9 mouse cellular contexts compared by ENCODE assay signal in genomic region chr16:93717299-93717703, GRCm38 (mm10). TPM values are rescaled to one million over a fixed set of nuclear protein-coding genes. Genes with fewer than 3 reads are reported as not detected.
DNase-seq lines count a peak whose midpoint lies in the region; ATAC-seq and TF ChIP-seq lines count a peak whose summit lies in the region.
"Had no signal": no experiment of that assay in that cellular context is flagged by ENCODE, and none has a peak within 500 bp of the region (broad histone marks: within the 10 kb centered on the region; RNA-seq: fewer than 3 reads in every experiment).

No protein-coding gene starts in this region.

- H3K4me2 ChIP-seq in hindbrain, embryonic 14.5 days (replicated peaks), result no peak overlapping the region
- no peak overlapping the region for H3K4me2 ChIP-seq in liver, postnatal 0 days (ENCODE audit: low read depth, low read length)
- H3K4me2 ChIP-seq: embryonic facial prominence, embryonic 12.5 days had no signal

- no peaks in the 10 kb centered on the region for H3K27me3 ChIP-seq in hindbrain, embryonic 14.5 days (ENCODE audit: control insufficient read depth, insufficient read depth, low read length)
- H3K27me3 ChIP-seq in liver, postnatal 0 days (ENCODE audit: insufficient read depth, low read length), result no peaks in the 10 kb centered on the region

- no peak for TF ChIP-seq CTCF in liver, postnatal 0 days (IDR thresholded peaks at IDR 0.05; ENCODE audit: low read depth)

- H3K36me3 ChIP-seq in hindbrain, embryonic 14.5 days (replicated peaks; ENCODE audit: control insufficient read depth, insufficient read depth), result peaks cover 11% of the 10 kb centered on the region; the same call in 1 of the 2 replicates
- H3K36me3 ChIP-seq in liver, postnatal 0 days (replicated peaks; ENCODE audit: insufficient read depth, low read length), result peaks cover 4% of the 10 kb centered on the region
- H3K36me3 ChIP-seq: embryonic facial prominence, embryonic 12.5 days had no signal

- H3K9me3 ChIP-seq in hindbrain, embryonic 14.5 days (ENCODE audit: control insufficient read depth, low read length), result no peaks in the 10 kb centered on the region
- no peaks in the 10 kb centered on the region for H3K9me3 ChIP-seq in liver, postnatal 0 days (ENCODE audit: low read length)
- H3K9me3 ChIP-seq: embryonic facial prominence, embryonic 12.5 days; megakaryocyte, embryonic 14.5 days had no signal

- DNase-seq in adrenal gland, adult 8-10 months, result peak; percentile 34
- peak; percentile 96 for DNase-seq in cerebellum, adult 8-10 months
- DNase-seq in gastrocnemius, adult 18-20 months (ENCODE audit: low spot score), result peak; percentile 92
- peak; percentile 27 for DNase-seq in hindbrain, embryonic 14.5 days (ENCODE audit: low spot score)
- DNase-seq in liver, postnatal 0 days, result peak; percentile 79
- DNase-seq in ovary, postnatal 14 days (ENCODE audit: low spot score), result peak; percentile 58
- peak; percentile 69 for DNase-seq in yolk sac, embryonic 10.5 days (ENCODE audit: low spot score)

- H3K4me3 ChIP-seq in hindbrain, embryonic 14.5 days (replicated peaks; ENCODE audit: low read length), result no peak overlapping the region
- H3K4me3 ChIP-seq in liver, postnatal 0 days (ENCODE audit: low read depth, low read length), result no peak overlapping the region
- H3K4me3 ChIP-seq: embryonic facial prominence, embryonic 12.5 days; megakaryocyte, embryonic 14.5 days had no signal

- WGBS in hindbrain, embryonic 14.5 days, result 12% methylated on average over 5 of the region's 5 CpGs
- 45% methylated on average over 5 of the region's 5 CpGs for WGBS in liver, postnatal 0 days (ENCODE audit: insufficient replicate concordance)

- peak; percentile 29; the same call in 1 of the 2 replicates for ATAC-seq in hindbrain, embryonic 14.5 days (ENCODE audit: low FRiP score)
- peak; percentile 83 for ATAC-seq in liver, postnatal 0 days

- peaks cover 6% of the 10 kb centered on the region; the same call in 1 of the 2 replicates for H3K4me1 ChIP-seq in hindbrain, embryonic 14.5 days (replicated peaks; ENCODE audit: control insufficient read depth, insufficient read depth, low read length)
- peaks cover 43% of the 10 kb centered on the region for H3K4me1 ChIP-seq in liver, postnatal 0 days (ENCODE audit: insufficient read depth)
- H3K4me1 ChIP-seq: embryonic facial prominence, embryonic 12.5 days had no signal

- peak; percentile 41; the same call in 1 of the 2 replicates for TF ChIP-seq EP300 in liver, postnatal 0 days (IDR thresholded peaks at IDR 0.05; ENCODE audit: low read depth)

- H3K27ac ChIP-seq in hindbrain, embryonic 14.5 days, result peak overlapping the region; percentile 59; the same call in 1 of the 2 replicates
- peak overlapping the region; percentile 57 for H3K27ac ChIP-seq in liver, postnatal 0 days (ENCODE audit: low read depth)
- H3K27ac ChIP-seq: embryonic facial prominence, embryonic 12.5 days had no signal

- H3K9ac ChIP-seq in hindbrain, embryonic 14.5 days, result no peak overlapping the region
- no peak overlapping the region; the same call in 1 of the 2 replicates for H3K9ac ChIP-seq in liver, postnatal 0 days (replicated peaks)
- H3K9ac ChIP-seq: embryonic facial prominence, embryonic 12.5 days had no signal

RNA-seq across cellular contexts. Expression of gene Dop1b, which starts 5.6 kb away (rescaled TPM):
- 10 to 100 TPM; 16.9 to 36.6 (median 26.4) TPM for total RNA-seq in adrenal gland, adult 8-10 months (2022)
- 10 to 100 TPM; 34.3 to 41.6 TPM for total RNA-seq in gastrocnemius, adult 18-20 months (2021)
- 41.8 and 43.2 TPM in 2 replicates for polyA plus RNA-seq in hindbrain, embryonic 14.5 days (2014; fragmentation: Nextera tagmentation; extraction: Ambion mirVana)
- 6.2 and 6.4 TPM in 2 replicates for polyA plus RNA-seq in liver, postnatal 0 days (2015; fragmentation: Nextera tagmentation; extraction: Ambion mirVana)

RNA-seq across cellular contexts. Expression of gene Cbr3, which starts 34.3 kb away (rescaled TPM):
- total RNA-seq in adrenal gland, adult 8-10 months (2022), result 10 to 100 TPM; 12.1 to 15.1 (median 12.9) TPM
- total RNA-seq in gastrocnemius, adult 18-20 months (2021), result 1 to 10 TPM in 1 of 2 experiments, under 1 TPM in 1; 0.91 to 1.4 TPM
- 1.7 and 2.9 TPM in 2 replicates for polyA plus RNA-seq in hindbrain, embryonic 14.5 days (2014; fragmentation: Nextera tagmentation; extraction: Ambion mirVana)
- polyA plus RNA-seq in liver, postnatal 0 days (2015; fragmentation: Nextera tagmentation; extraction: Ambion mirVana), result 0.75 and 0.81 TPM in 2 replicates

Comparison
In these comparisons a context has a peak if more than half of its experiments do, and no peak if none do; other contexts are left out.
1. DNase-seq: peak in every context shown above with its lines; median percentile 96 in cerebellum, adult 8-10 months; 92 in gastrocnemius, adult 18-20 months; 79 in liver, postnatal 0 days; 69 in yolk sac, embryonic 10.5 days; 58 in ovary, postnatal 14 days; 34 in adrenal gland, adult 8-10 months; 27 in hindbrain, embryonic 14.5 days.
2. RNA of gene Cbr3, which starts 34.3 kb away (total RNA-seq): 12.1 to 15.1 TPM in adrenal gland, adult 8-10 months; 0.91 to 1.4 TPM in gastrocnemius, adult 18-20 months; every median in the first group is over 4 times any median in the second.